Mouse (Mus musculus) cerebellum, postnatal 36 days (tissue): ENCODE data around the gene Qpct.
"Not testable (repeated sequence)": the region's sequence is repeated elsewhere in the genome, so short reads cannot be mapped to it uniquely, and the experiment has no call there.

ENCODE experiments used
- DNase-seq, 2 experiments: peaks; one replicate each; pipeline ENCODE4 v3.0.0; 2021 to 2022; ENCODE audit warnings: mixed read lengths in 2 of 2

The Qpct gene

GRCm38 (mm10) chr17:79076974-79077847 is 25.5 kb downstream of the Qpct start:
- no peak for DNase-seq

DNA sequence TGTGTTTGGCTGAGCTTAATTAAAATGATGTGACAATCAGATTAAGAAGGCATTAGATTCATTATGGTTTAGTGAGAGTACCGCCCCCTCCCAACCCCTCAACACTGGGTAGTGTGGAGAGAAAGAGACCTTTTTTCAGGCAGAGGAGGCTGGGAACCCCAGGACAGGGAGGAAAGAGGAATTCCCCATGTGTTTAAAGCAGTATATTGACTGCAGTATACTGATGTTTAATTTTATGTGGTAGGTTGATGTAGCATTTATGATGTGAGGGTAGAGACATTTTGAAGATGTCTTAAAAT is 26.1 kb downstream of the Qpct start:
- DNase-seq: no peak

GRCm38 (mm10) chr17:79078248-79078647 is 26.5 kb downstream of the Qpct start:
- DNase-seq: no peak

DNA sequence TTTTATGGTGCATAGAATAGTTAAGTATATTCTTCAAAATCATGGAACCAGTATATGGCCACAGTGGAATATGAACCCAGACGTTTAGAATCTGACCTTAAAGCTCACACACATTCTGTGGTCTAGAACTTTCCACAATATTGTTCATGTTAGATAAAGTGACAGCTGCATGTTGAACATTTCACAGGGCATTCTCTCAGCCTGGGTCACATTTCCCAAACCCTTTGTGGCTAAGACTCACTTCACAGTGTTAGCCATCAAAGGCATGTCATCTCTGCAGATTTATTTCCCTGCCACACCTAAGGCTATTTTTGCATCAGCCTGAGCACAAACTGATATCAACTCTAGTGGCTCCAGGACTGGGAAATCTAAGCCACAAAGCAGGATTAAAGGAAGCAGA is 40.0 kb downstream of the Qpct start:
- DNase-seq: no peak

DNA sequence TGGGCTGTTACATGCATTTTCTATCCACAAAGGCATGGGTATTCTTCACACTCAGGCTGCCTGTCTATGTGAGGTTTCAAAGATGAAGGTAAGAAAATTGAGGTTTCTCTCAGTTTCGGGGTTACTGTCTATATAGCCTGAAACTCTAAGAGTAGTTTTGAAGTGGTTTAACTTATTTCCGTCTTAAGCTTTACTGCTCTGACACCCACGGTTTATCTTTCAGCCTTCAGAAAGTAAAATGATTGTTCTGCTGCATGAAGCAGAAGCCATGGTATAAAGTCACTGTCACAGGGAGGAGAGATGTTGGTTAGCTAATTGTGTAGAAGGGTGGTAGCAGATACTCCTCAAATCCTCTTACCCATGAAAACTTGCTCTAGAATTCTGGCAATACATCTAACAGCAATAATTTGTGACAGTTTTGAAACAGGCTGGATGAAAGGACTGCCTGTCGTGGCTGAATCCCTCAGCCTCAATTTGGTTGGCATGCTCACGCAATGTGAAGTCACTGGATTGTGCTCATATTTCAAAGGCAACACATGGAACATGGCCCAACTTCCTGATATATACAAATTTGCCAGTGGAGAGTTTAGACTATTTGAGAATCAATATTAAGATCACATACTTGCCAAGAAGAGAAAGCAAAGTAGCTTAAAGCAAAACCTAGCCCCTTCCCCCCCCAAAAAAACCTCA is 41.7 kb downstream of the Qpct start:
- DNase-seq: no peak

GRCm38 (mm10) chr17:79095624-79096023 is 43.9 kb downstream of the Qpct start:
- DNase-seq: no peak

DNA sequence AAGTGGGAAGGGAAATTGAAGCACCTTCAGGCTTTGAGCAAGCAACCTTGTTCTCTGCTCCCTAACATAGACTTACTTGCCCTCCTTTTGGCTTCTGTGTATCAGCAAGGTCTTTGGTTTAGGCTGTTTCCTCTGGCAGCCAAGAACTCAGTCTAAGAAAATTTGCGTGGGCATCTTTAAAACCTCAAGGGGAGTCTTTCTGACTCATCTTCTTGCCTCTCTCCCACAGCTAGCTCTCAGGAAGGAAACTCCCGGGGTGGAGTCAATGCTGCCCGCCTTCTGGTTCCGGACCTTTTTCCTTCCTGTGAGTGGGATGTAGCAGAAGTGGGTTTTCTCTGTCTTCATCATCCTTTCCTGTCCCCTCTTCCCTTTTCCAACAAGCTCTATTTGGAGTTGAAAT is 48.2 kb downstream of the Qpct start:
- no peak for DNase-seq

- no peak for DNase-seq
Measured at GRCm38 (mm10) chr17:79108238-79108637, 56.5 kb downstream of the Qpct start.

DNA sequence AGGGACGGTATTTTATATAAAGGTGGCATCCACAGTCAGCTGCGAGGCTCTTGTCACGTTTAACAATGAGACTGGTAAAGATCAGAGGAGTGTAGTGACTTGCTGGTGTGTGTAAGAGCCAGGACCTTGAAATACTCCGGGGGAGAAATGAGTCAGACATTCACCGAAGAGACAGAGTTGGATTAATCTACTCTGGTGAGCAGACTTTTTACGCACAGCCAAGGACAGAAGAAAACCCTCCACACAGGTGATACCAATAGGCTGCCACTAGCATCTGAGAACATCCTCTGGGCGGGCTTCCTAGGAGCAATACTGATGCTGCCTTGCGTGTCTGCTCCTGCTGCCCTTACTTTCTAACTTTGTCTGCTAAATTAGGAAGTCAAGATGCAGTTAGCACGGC is 57.9 kb downstream of the Qpct start:
- DNase-seq: no peak

DNA sequence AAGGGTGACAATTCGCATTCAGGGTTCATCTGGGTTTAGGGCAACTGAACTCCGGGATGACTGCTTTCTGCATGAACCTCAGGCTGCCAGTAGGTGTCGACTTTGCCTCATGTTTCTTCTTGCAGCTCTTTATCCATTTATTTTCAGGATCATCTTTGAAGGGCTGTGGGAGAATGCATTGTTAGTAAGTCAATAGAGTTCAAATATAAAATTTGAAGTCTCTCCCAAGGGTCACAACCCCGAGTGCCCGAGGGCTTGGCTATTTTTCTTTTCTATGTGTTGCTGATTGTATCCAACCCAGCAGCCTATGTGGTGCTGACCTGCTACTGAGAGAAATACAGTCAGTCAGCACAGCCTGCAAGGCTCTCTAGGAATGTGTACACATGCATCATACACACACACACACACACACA is 59.2 kb downstream of the Qpct start:
- peak; percentile 41 to 58 for DNase-seq

- DNase-seq: not testable (repeated sequence)
Measured at GRCm38 (mm10) chr17:79115248-79115647, 63.5 kb downstream of the Qpct start.

GRCm38 (mm10) chr17:79119066-79119465 is 67.4 kb downstream of the Qpct start:
- no peak for DNase-seq

DNA sequence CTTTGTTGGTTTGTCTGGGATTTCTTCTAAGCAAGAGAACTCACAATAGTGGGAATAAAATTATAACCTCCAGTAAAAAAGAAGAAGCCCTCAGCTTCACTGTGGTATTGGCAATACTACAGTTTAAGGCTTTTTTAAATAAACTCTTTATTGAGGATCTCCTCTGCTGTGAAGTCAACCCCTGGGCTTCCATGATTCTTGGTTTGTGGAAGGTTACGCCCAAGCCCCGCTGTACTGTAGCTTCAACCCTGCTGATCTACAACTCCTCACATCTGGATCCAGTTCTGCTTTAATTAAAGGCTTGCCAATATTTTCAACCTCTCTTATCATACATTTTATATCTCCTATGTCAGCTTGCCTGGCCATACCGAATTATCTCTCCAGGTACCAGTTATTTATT is 68.6 kb downstream of the Qpct start:
- no peak for DNase-seq

GRCm38 (mm10) chr17:79133740-79134139 is 82.0 kb downstream of the Qpct start:
- DNase-seq: no peak

- DNase-seq: no peak
Measured at GRCm38 (mm10) chr17:79135826-79136225, 84.1 kb downstream of the Qpct start.

DNA sequence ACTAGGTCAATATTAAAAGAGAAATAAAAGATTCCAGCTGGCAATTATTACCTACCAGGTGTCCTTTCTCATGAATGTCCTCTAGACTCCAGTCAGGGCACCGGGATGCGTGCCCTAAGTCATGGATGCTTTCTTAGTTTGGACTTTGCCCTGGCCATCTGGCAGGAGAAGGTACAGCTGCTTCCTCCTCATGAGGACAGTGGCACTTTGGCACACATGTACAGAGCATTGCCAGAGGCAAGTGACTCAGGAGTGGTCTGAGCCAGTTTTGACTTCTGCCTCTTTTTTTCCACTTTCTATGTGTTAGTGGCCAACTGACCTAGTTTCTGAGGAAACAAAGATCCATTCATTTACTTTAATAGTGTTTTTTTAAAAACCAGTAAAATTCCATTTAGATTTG is 84.7 kb downstream of the Qpct start:
- DNase-seq: peak; percentile 9 to 23
